8 mouse cellular contexts compared by ENCODE assay signal in genomic region chr9:82976219-82976618, GRCm38 (mm10). TPM values are rescaled to one million over a fixed set of nuclear protein-coding genes. Genes with fewer than 3 reads are reported as not detected.
DNase-seq lines count a peak whose midpoint lies in the region; ATAC-seq and TF ChIP-seq lines count a peak whose summit lies in the region.

No protein-coding gene starts in this region.

- TF ChIP-seq RAD21 in CH12.LX (IDR thresholded peaks at IDR 0.05; ENCODE audit: low read depth, low read length) = no peak

- H3K27ac ChIP-seq in CH12.LX (ENCODE audit: insufficient read depth, low read depth) = no peak overlapping the region
- H3K27ac ChIP-seq in forebrain, embryonic 12.5 days = peak overlapping the region; percentile 100
- peak overlapping the region; percentile 97 for H3K27ac ChIP-seq in liver, embryonic 13.5 days

- dilution Hi-C loops in CH12.LX (cut with MboI; ENCODE audit: extremely low pct_ligation_motif_present, extremely low pct_unique_long_range_greater_than_20kb, low sequenced_read_pairs) = no loop called here

- H3K9me3 ChIP-seq in CH12.LX (replicated peaks; ENCODE audit: low read length) = no peaks in the 10 kb centered on the region
- H3K9me3 ChIP-seq in forebrain, embryonic 12.5 days = no peaks in the 10 kb centered on the region
- H3K9me3 ChIP-seq in liver, embryonic 13.5 days (replicated peaks) = no peaks in the 10 kb centered on the region

- WGBS in forebrain, embryonic 12.5 days = 1% methylated on average over 9 of the region's 9 CpGs
- under 1% methylated on average over 9 of the region's 9 CpGs for WGBS in liver, embryonic 13.5 days (ENCODE audit: insufficient replicate concordance)

- peaks cover 0 to 3% of the 10 kb centered on the region in 2 experiments for H3K36me3 ChIP-seq in CH12.LX (replicated peaks in 1 of 2; ENCODE audit: control insufficient read depth in 1 of 2, insufficient read depth in 1 of 2, low read length in 1 of 2)
- H3K36me3 ChIP-seq in forebrain, embryonic 12.5 days (replicated peaks) = no peaks in the 10 kb centered on the region
- no peaks in the 10 kb centered on the region for H3K36me3 ChIP-seq in liver, embryonic 13.5 days

- peak overlapping the region; percentile 77 to 79 (median 77) for H3K4me3 ChIP-seq in CH12.LX (replicated peaks in 1 of 3; ENCODE audit: low read depth in 2 of 3, low read length in 2 of 3, poor library complexity in 1 of 3)
- H3K4me3 ChIP-seq in forebrain, embryonic 12.5 days (replicated peaks) = peak overlapping the region; percentile 84
- peak overlapping the region; percentile 96 for H3K4me3 ChIP-seq in liver, embryonic 13.5 days (replicated peaks)

- no peak for TF ChIP-seq POLR2A in CH12.LX (IDR thresholded peaks at IDR 0.05; ENCODE audit: low read depth, low read length)

- no peak for TF ChIP-seq EP300 in CH12.LX (IDR thresholded peaks at IDR 0.05; ENCODE audit: low read length)

- no peak for ATAC-seq in forebrain, embryonic 12.5 days (ENCODE audit: low FRiP score)
- no peak for ATAC-seq in liver, embryonic 13.5 days (ENCODE audit: low read depth)
- no peak for ATAC-seq in megakaryocyte-erythroid progenitor cell, adult 5-6 weeks (replicated peaks; ENCODE audit: low FRiP score, low TSS enrichment, poor library complexity, severe bottlenecking)

- peaks cover 0 to 10% of the 10 kb centered on the region in 2 experiments; a peak in 2 of 4 replicates for H3K4me1 ChIP-seq in CH12.LX (ENCODE audit: control insufficient read depth in 1 of 2, insufficient read depth in 2 of 2)
- peaks cover 15% of the 10 kb centered on the region for H3K4me1 ChIP-seq in forebrain, embryonic 12.5 days
- peaks cover 16% of the 10 kb centered on the region for H3K4me1 ChIP-seq in liver, embryonic 13.5 days (replicated peaks)

- in situ Hi-C loops in CH12.LX (cut with MboI; ENCODE audit: low pct_ligation_motif_present, low pct_unique_long_range_greater_than_20kb, low sequenced_read_pairs) = loop anchor here (10.0 kb wide), 1 partner anchor 139 kb away; no protein-coding TSS in a partner anchor

- TF ChIP-seq CTCF in CH12.LX (conservative IDR thresholded peaks at IDR 0.05 in 1 of 2, IDR thresholded peaks at IDR 0.05 in 1 of 2; ENCODE audit: low read depth in 2 of 2, low read length in 2 of 2) = no peak

- H3K4me2 ChIP-seq in CH12.LX (ENCODE audit: insufficient read depth, low read depth, poor library complexity, severe bottlenecking) = peak overlapping the region; percentile 18; the same call in 1 of the 2 replicates
- H3K4me2 ChIP-seq in forebrain, embryonic 12.5 days = peak overlapping the region; percentile 60
- peak overlapping the region; percentile 76 for H3K4me2 ChIP-seq in liver, embryonic 13.5 days

- peak; percentile 26 for DNase-seq in heart, adult 8-10 months (ENCODE audit: low spot score)
- DNase-seq in heart, adult 11 months = no peak
- DNase-seq in CH12.LX (ENCODE audit: extremely low read depth) = no peak
- DNase-seq in liver, embryonic 13.5 days = no peak
- DNase-seq in Muller cell, postnatal 12 days (ENCODE audit: inconsistent ontology term) = no peak
- DNase-seq in adrenal gland, postnatal 4 days (ENCODE audit: low spot score in 2 of 2) = no peak

- peaks cover 26% of the 10 kb centered on the region for H3K79me2 ChIP-seq in CH12.LX (replicated peaks; ENCODE audit: control insufficient read depth, extremely low read depth, insufficient read depth, poor library complexity, severe bottlenecking)

- no peaks in the 10 kb centered on the region for H3K27me3 ChIP-seq in CH12.LX (replicated peaks)
- H3K27me3 ChIP-seq in forebrain, embryonic 12.5 days = no peaks in the 10 kb centered on the region
- H3K27me3 ChIP-seq in liver, embryonic 13.5 days = no peaks in the 10 kb centered on the region

- H3K9ac ChIP-seq in CH12.LX (ENCODE audit: insufficient read depth, low read depth) = peak overlapping the region; percentile 84
- peak overlapping the region; percentile 97 for H3K9ac ChIP-seq in forebrain, embryonic 12.5 days
- H3K9ac ChIP-seq in liver, embryonic 13.5 days = peak overlapping the region; percentile 97

TF ChIP-seq in CH12.LX, 34 proteins besides CTCF, POLR2A, EP300 and RAD21:
- no peak; the same call in 1 of the 2 replicates for TF ChIP-seq SIN3A (IDR thresholded peaks at IDR 0.05; ENCODE audit: low read length)
- TF ChIP-seq TBP (conservative IDR thresholded peaks at IDR 0.05; ENCODE audit: low read depth, low read length) = no peak
- TF ChIP-seq JUND (conservative IDR thresholded peaks at IDR 0.05; ENCODE audit: low read depth, low read length) = no peak
- TF ChIP-seq POLR2AphosphoS2 (IDR thresholded peaks at IDR 0.05; ENCODE audit: low read depth, low read length) = no peak
- TF ChIP-seq UBTF (IDR thresholded peaks at IDR 0.05; ENCODE audit: low read depth, low read length) = no peak
- TF ChIP-seq USF1 (IDR thresholded peaks at IDR 0.05; ENCODE audit: low read depth, low read length) = no peak
- TF ChIP-seq NRF1 (IDR thresholded peaks at IDR 0.05; ENCODE audit: low read depth, low read length) = no peak
- TF ChIP-seq GABPA (IDR thresholded peaks at IDR 0.05; ENCODE audit: insufficient replicate concordance, low read depth, low read length) = no peak
- TF ChIP-seq BHLHE40 (IDR thresholded peaks at IDR 0.05; ENCODE audit: low read depth, low read length) = no peak
- TF ChIP-seq CHD2 (IDR thresholded peaks at IDR 0.05; ENCODE audit: low read length) = no peak
- no peak for TF ChIP-seq ZNF384 (IDR thresholded peaks at IDR 0.05; ENCODE audit: low read depth, low read length)
- TF ChIP-seq CHD1 (IDR thresholded peaks at IDR 0.05; ENCODE audit: low read depth, low read length) = no peak
- no peak for TF ChIP-seq ETS1 (conservative IDR thresholded peaks at IDR 0.05; ENCODE audit: low read depth, low read length)
- TF ChIP-seq NELFE (IDR thresholded peaks at IDR 0.05; ENCODE audit: low read depth, low read length) = no peak
- TF ChIP-seq ZMIZ1 (IDR thresholded peaks at IDR 0.05; ENCODE audit: low read depth, low read length) = no peak
- no peak for TF ChIP-seq MXI1 (IDR thresholded peaks at IDR 0.05; ENCODE audit: low read depth, low read length)
- no peak for TF ChIP-seq PAX5 (IDR thresholded peaks at IDR 0.05; ENCODE audit: low read length)

RNA-seq across cellular contexts. Expression of gene Phip, which starts 0.9 kb away (rescaled TPM):
- 10 to 100 TPM; 25.5 to 32.2 (median 30.5) TPM for total RNA-seq in heart, adult 8-10 months (2022)
- total RNA-seq in CH12.LX (2012; rRNA removed) (28.8 and 32.7 TPM in 2 replicates), CH12.LX (2014; rRNA removed) (29.8 and 36.9 TPM in 2 replicates)
- polyA plus RNA-seq in CH12.LX (2012; ENCODE audit: insufficient read length, low read depth) = 24.1 and 24.3 TPM in 2 replicates
- 173 and 176 TPM in 2 replicates for polyA plus RNA-seq in forebrain, embryonic 12.5 days (2016; fragmentation: Nextera tagmentation; extraction: Ambion mirVana)
- 25.8 and 29.5 TPM in 2 replicates for polyA plus RNA-seq in liver, embryonic 13.5 days (2015; fragmentation: Nextera tagmentation; extraction: Ambion mirVana)
- 10 to 100 TPM; 89.2 to 96.2 TPM for total RNA-seq in adrenal gland, postnatal 4 days (2021)
- total RNA-seq in megakaryocyte-erythroid progenitor cell, adult 5-6 weeks (2014; fragmentation: Nextera tagmentation) = 82.4 and 102 TPM in 2 replicates
- total RNA-seq in megakaryocyte-erythroid progenitor cell, adult 5-6 weeks (2017) = 104 and 154 TPM in 2 replicates

Comparison
In these comparisons a context has a peak if more than half of its experiments do, and no peak if none do; other contexts are left out.
1. H3K4me2 ChIP-seq: peak in every context shown above with its lines; median percentile 76 in liver, embryonic 13.5 days; 60 in forebrain, embryonic 12.5 days; 18 in CH12.LX.